Mouse (Mus musculus) myocyte (in vitro differentiated cells): Measurements from ENCODE around the gene Xylt1.

ENCODE experiments used
- CEBPB ChIP-seq: IDR thresholded peaks from 2 replicates; pipeline ENCODE4 v1.6.1; 2011; ENCODE audit warnings: mild to moderate bottlenecking, moderate library complexity; ENCODE audit not compliant: poor library complexity, insufficient read depth, severe bottlenecking
- E2F4 ChIP-seq: IDR thresholded peaks from one replicate; pipeline ENCODE4 v1.6.1; 2011; ENCODE audit warnings: mild to moderate bottlenecking, control low read depth, moderate library complexity; ENCODE audit not compliant: insufficient read depth
- MAX ChIP-seq: IDR thresholded peaks from one replicate; pipeline ENCODE4 v1.6.1; 2011; ENCODE audit warnings: low read depth, mild to moderate bottlenecking, control low read depth
- MYOD1 ChIP-seq, 3 experiments: IDR thresholded peaks; one replicate each; pipeline ENCODE4 v1.6.1; 2011; ENCODE audit warnings: control low read depth in 2 of 3, low read depth in 2 of 3, mild to moderate bottlenecking in 2 of 3, moderate library complexity in 1 of 3; ENCODE audit not compliant: insufficient read length in 2 of 3, control insufficient read depth in 1 of 3
- MYOG ChIP-seq, 3 experiments: IDR thresholded peaks; one replicate each; pipeline ENCODE4 v1.6.1; 2011; ENCODE audit warnings: control low read depth in 2 of 3, low read depth in 2 of 3, mild to moderate bottlenecking in 2 of 3; ENCODE audit not compliant: insufficient read length in 2 of 3, control insufficient read depth in 1 of 3, insufficient read depth in 1 of 3
- POLR2A ChIP-seq: IDR thresholded peaks from one replicate; pipeline ENCODE4 v1.6.1; 2011; ENCODE audit warnings: low read depth, mild to moderate bottlenecking, control low read depth, moderate library complexity; ENCODE audit not compliant: insufficient read length
- POLR2AphosphoS2 ChIP-seq: IDR thresholded peaks from one replicate; pipeline ENCODE4 v1.6.1; 2011; ENCODE audit warnings: low read depth, control low read depth; ENCODE audit not compliant: insufficient read length
- REST ChIP-seq: IDR thresholded peaks from one replicate; pipeline ENCODE4 v1.6.1; 2011; ENCODE audit warnings: mild to moderate bottlenecking, control low read depth, moderate library complexity; ENCODE audit not compliant: insufficient read depth, insufficient read length
- SRF ChIP-seq: IDR thresholded peaks from one replicate; pipeline ENCODE4 v1.6.1; 2011; ENCODE audit warnings: low read depth; ENCODE audit not compliant: control insufficient read depth, insufficient read length
- TCF12 ChIP-seq: IDR thresholded peaks from one replicate; pipeline ENCODE4 v1.6.1; 2011; ENCODE audit warnings: mild to moderate bottlenecking, control low read depth; ENCODE audit not compliant: poor library complexity, insufficient read depth, severe bottlenecking
- TCF3 ChIP-seq: IDR thresholded peaks from one replicate; pipeline ENCODE4 v1.6.1; 2011; ENCODE audit warnings: low read depth, control low read depth; ENCODE audit not compliant: insufficient read length
- USF1 ChIP-seq: IDR thresholded peaks from one replicate; pipeline ENCODE4 v1.6.1; 2011; ENCODE audit warnings: low read depth, mild to moderate bottlenecking, control low read depth, moderate library complexity

DNA sequence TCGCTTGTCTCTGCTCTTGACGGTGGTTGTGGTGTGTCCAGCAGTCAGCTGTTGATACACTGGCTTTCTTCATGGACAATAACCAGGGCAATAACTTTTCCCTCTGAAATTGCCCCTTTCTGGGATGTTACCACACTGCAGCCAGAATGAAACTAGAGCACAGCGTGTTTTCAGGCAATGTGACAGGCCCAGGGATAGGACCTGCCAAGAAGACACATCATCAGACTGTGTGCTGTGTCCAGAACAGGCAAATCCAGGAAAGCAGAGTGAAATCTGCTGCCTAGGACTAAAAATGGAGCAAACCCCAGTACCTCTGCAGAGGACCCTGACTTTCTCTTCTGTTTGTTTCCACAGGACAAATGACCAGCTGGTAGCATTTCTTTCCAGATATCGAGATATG is 240.8 kb downstream of the Xylt1 start:
- TF ChIP-seq POLR2AphosphoS2 (no peak), TCF3 (no peak), SRF (no peak), POLR2A (no peak), MYOG (IDR thresholded peaks at IDR 0.05; ENCODE audit: control insufficient read depth in 1 of 3, insufficient read depth in 1 of 3, insufficient read length in 2 of 3, low read depth in 2 of 3) (no peak), USF1 (no peak), TCF12 (no peak), MAX (no peak), CEBPB (no peak), E2F4 (no peak), MYOD1 (IDR thresholded peaks at IDR 0.05; ENCODE audit: control insufficient read depth in 1 of 3, insufficient read length in 2 of 3, low read depth in 2 of 3) (no peak), REST (no peak)
